Mouse (Mus musculus): ENCODE results near the gene Vstm4. TPM values are rescaled to one million over a fixed set of nuclear protein-coding genes. Genes with fewer than 3 reads are reported as not detected.

Gene Vstm4
- total RNA-seq, 2 experiments from 2014 or later = 3.9 to 4.2 TPM

GRCm38 (mm10) chr14:32947512-32947911, 91.0 kb downstream of the Vstm4 start:
- peak; percentile 38 to 43 for DNase-seq

- no peak for DNase-seq
These were observed 94.1 kb downstream of the Vstm4 start for GRCm38 (mm10) chr14:32950312-32951301.

- DNase-seq = peak in 1 of 2 experiments; percentile 18
These were observed 99.9 kb downstream of the Vstm4 start for GRCm38 (mm10) chr14:32956486-32956885.

- DNase-seq = no peak
These were observed 102.1 kb downstream of the Vstm4 start for GRCm38 (mm10) chr14:32958671-32959070.

- peak; percentile 58 to 69 for DNase-seq
These were observed 103.9 kb downstream of the Vstm4 start for GRCm38 (mm10) chr14:32960481-32960880.

- no peak for DNase-seq
These were observed 108.2 kb downstream of the Vstm4 start for GRCm38 (mm10) chr14:32964742-32965141.

- no peak for DNase-seq
These were observed 114.1 kb downstream of the Vstm4 start for GRCm38 (mm10) chr14:32970700-32971099.

GRCm38 (mm10) chr14:32984176-32984738, 127.7 kb downstream of the Vstm4 start:
- DNase-seq = no peak

GRCm38 (mm10) chr14:32986659-32987058, 130.1 kb downstream of the Vstm4 start:
- no peak for DNase-seq

Other genes starting within 250 kb of the Vstm4 start
- under 1 TPM in 1 of 2 experiments, not detected in 1; 0.15 TPM for gene 3425401B19Rik, start 171.5 kb upstream of the Vstm4 start, total RNA-seq (2021)
- gene Tmem273, start 70.8 kb upstream of the Vstm4 start, total RNA-seq (2021) = under 1 TPM; 0.52 to 0.83 TPM
- gene Fam170b, start 22.8 kb upstream of the Vstm4 start, total RNA-seq (2021) = not detected
- gene Lrrc18, start 134.6 kb downstream of the Vstm4 start, total RNA-seq (2021) = under 1 TPM; 0.22 to 0.33 TPM

Data from layer of hippocampus, postnatal 36 days (tissue).